Mouse (Mus musculus) gastrocnemius, postnatal 36 days (tissue): ENCODE data around the gene Hsd17b14. TPM values are rescaled to one million over a fixed set of nuclear protein-coding genes. Genes with fewer than 3 reads are reported as not detected.

Experiments
- DNase-seq, 2 experiments: peaks; one replicate each; pipeline ENCODE4 v3.0.0; 2022
- intact Hi-C: fragments of 180-260 bp; cut with DNase I; formaldehyde crosslinking; loops from one replicate; pipeline ENCODE4 v1.15.1; 2025
- total RNA-seq, 2 experiments: library from RNA; stranded (reverse); gene quantifications; 2 replicates each; pipeline ENCODE4 v1.2.3; 2021

The Hsd17b14 gene
- total RNA-seq, 2 experiments from 2014 or later = 1.9 to 2.8 TPM

GRCm38 (mm10) chr7:45561624-45562520 is 7.2 kb downstream of the Hsd17b14 start:
- DNase-seq = no peak
- intact Hi-C loops = loop anchor here (2.0 to 5.0 kb wide), 2 partner anchors 91 to 110 kb away; no protein-coding TSS in a partner anchor

- no peak for DNase-seq
- intact Hi-C loops = loop anchor here (5.0 kb wide), 1 partner anchor 113 kb away; no protein-coding TSS in a partner anchor
Observed at GRCm38 (mm10) chr7:45564811-45565210, 10.1 kb downstream of the Hsd17b14 start.

DNA sequence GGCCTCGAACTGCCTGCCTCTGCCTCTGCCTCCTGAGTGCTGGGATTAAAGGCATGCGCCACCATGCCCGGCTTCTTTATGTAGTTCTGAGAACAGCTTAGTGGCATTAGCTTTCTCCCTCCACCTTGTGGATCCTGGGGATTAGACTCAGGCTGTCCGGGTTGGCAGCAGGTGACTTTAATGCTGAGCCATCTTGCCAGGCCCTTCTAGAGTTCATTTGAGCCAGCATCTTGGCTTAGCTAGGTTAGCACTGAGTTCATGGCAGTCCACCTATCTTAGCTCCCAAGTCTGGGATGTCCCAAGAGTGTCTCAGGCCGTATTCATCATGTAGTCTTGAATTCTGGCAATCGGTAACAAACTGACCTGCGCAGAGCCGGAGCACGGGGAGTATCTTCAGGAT is 10.8 kb downstream of the Hsd17b14 start:
- no peak for DNase-seq
- intact Hi-C loops = no loop called here

GRCm38 (mm10) chr7:45567112-45567779 is 12.6 kb downstream of the Hsd17b14 start:
- DNase-seq = no peak
- intact Hi-C loops = no loop called here

DNA sequence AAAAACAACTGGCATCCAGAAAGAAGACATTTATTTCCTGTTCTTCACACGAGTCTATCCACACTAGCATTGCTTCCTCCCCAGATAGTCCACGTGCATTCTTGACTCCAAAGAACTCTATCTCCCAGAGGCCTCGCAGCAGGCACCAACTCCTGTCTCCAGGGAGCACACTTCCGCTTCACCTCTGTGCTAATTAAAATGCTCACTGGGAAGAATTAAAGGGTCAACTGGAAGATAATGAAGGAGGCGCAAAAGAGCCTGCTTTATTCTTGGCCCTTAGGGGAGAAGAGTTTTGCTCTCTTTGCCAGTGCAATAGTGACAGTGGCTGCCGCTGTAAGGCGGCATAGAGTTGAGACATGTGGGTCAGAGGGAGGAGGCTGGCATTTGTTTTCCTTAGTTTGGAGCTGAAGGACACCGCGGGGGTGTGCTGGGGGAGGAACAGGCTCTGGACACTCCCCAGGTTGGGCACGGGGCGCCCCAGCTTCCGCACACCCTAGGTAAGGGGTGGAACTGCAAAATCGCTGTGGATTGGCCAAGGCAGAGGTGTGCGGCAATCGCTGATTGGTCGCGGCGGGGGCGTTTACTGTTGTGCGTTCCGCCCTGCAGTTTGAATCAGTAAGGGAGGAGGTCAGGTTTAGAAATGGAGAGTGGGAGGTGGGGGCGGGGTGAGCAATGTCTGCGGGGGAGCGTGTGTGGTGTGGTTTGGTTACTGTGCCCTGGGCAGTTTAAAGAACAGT is 13.3 kb downstream of the Hsd17b14 start:
- DNase-seq = peak; percentile 76 to 87
- intact Hi-C loops = no loop called here

DNA sequence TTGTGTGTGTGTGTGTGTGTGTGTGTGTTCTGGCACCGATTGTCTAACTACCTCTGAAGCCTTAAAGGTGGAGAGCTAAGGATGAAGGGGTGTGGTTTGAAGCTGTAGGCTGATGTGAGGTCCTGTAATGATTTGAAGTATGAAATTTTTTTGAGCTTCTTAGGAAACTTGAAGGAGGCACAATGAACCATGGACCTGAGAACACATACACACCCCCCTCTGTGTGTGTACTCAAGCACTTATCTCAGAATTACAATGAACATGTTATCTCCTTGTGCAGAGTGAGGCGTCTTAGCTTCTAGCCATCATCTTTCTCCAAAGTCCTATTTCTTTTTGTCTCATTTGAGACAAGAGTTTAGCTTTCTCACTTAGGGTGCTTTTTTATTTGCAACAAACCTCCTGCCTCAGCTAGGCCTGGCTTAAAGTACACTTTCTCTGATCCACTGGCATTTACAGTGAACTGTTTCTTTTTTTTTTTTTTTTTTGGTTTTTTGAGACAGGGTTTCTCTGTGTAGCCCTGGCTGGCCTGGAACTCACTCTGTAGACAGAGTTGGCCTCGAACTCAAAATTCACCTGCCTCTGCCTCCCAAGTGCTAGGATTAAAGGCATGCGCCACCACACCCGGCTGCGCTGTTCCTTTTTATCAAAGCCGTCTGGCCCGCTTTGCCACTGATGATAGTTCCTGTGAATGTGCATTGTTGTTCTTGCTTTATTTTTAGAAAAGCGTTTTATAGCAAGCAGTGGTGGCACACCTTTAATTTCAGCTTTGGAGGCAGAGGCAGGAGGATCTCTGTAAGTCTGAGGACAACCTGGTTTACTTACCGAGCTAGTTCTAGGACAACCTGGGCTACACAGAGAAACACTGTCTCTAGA is 14.1 kb downstream of the Hsd17b14 start:
- intact Hi-C loops = no loop called here
- no peak for DNase-seq

- peak; percentile 59 to 69 for DNase-seq
- intact Hi-C loops = no loop called here
Observed at GRCm38 (mm10) chr7:45570103-45570741, 15.5 kb downstream of the Hsd17b14 start, which contains the start of gene Bcat2. TSS of gene Bcat2 (plus strand) at chr7:45570153.

GRCm38 (mm10) chr7:45571966-45572365 is 17.3 kb downstream of the Hsd17b14 start:
- DNase-seq = no peak
- intact Hi-C loops = no loop called here

GRCm38 (mm10) chr7:45573954-45574353 is 19.3 kb downstream of the Hsd17b14 start:
- intact Hi-C loops = no loop called here
- no peak for DNase-seq

DNA sequence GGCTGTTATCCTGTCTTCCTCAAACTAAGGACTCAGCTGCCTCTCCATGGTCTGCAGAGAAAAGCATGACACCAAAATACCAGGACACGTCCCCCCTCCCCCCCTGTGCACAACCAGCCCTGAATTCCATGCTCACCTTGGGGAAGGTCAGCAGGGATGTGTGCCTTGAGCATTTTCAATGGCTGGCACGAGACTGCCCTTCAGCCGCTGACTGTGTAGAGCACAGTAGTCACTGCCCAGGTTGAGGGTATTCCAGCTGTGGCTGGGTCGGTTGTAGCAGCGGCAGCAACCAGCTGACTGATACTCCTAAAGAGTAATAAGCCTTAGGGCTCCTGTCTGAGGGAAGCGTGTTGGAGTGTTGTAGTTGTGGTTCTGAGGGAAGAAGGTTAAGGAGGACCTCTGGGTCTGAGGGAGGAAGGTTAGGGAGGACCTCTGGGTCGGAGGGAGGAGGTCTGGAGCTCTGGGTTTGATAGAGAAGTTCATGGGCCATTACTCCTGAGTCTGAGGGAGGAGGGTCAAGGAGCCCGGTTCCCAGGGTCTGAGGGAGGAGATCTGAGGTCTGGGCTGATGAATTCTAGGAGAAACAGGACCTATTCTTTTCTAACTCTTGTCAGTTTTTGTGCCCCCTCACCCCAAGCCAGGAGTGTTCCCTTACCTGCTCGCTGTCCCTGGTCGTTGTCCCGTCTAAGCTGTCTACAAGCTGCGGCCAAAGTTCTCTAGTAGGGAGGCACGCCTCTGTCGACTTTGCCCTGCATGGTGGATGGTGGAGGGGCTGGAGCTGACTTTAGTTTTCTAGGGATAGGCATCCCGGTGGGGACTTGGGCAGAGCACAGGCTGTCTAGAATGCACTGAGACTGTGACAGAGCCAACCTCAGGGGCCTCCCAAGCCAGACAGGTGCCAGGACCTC is 20.0 kb downstream of the Hsd17b14 start:
- DNase-seq = no peak
- intact Hi-C loops = no loop called here

- intact Hi-C loops = no loop called here
- DNase-seq = no peak
Observed at GRCm38 (mm10) chr7:45585923-45586322, 31.2 kb downstream of the Hsd17b14 start.

DNA sequence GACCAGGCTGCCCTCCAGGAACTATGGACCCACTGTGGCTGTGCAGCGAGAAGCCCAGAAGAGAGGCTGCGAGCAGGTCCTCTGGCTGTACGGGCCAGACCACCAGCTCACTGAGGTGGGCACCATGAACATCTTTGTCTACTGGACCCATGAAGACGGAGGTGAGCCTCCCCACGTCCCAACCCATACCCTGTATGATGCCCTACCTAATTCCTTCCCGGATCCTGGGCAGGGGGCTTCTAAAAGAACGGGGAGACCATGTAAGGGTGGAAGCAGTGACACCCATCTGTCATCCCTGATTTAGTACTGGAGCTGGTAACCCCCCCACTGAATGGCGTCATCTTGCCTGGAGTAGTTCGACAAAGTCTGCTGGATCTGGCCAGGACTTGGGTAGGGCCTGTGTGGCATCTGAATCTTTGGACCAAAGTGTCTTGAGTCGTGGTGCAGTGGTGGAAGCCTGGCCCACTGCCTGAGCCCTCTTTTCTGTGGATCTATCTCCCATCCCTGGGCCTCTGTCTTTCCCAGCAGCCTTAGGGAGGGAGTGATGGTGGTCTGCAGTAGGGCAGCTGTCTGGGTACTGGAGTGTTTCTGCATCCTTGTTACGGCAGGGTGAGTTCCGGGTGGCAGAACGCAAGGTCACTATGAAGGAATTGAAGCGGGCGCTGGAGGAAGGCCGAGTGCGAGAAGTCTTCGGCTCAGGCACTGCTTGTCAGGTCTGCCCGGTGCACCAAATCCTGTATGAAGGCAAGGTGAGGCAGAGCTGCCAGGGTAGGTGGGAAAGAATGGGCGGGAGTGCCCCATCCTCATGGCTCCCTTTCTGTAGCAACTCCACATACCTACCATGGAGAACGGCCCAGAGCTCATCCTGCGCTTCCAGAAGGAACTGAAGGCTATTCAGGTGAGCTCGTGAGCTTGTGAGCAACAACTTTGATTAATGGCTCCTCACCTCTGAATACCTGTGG is 33.2 kb downstream of the Hsd17b14 start:
- intact Hi-C loops = loop anchor here (2.0 kb wide), 1 partner anchor 31 kb away; no protein-coding TSS in a partner anchor
- DNase-seq = no peak

- intact Hi-C loops = loop anchor here (2.0 kb wide), 1 partner anchor 32 kb away; no protein-coding TSS in a partner anchor
- DNase-seq = peak; percentile 89 to 92
Observed at GRCm38 (mm10) chr7:45589173-45589572, 34.5 kb downstream of the Hsd17b14 start.

GRCm38 (mm10) chr7:45589898-45590297 is 35.2 kb downstream of the Hsd17b14 start:
- intact Hi-C loops = loop anchor here (2.0 kb wide), 1 partner anchor 33 kb away; no protein-coding TSS in a partner anchor

DNA sequence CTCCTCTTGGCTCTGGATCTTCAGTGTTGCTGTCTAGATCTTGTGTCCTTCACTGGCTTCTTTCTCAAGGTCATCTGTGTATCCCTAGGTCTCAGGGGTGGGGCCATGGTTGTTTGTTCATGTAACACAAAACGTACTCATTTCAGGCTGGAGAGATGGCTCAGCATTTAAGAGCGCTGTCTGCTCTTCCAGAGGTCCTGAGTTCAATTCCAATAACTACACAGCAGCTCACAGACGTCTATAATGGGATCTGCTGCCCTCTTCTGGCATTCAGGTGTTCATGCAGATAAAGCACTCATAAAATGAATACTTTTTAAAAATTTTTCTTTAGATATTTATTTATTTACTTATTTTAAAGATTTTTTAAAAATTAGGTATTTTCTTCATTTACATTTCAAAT is 36.2 kb downstream of the Hsd17b14 start:
- intact Hi-C loops = no loop called here
- DNase-seq = no peak

More at GRCm38 (mm10) chr7:45589898-45590297, 35.2 kb downstream of the Hsd17b14 start:
- DNase-seq = no peak

DNA sequence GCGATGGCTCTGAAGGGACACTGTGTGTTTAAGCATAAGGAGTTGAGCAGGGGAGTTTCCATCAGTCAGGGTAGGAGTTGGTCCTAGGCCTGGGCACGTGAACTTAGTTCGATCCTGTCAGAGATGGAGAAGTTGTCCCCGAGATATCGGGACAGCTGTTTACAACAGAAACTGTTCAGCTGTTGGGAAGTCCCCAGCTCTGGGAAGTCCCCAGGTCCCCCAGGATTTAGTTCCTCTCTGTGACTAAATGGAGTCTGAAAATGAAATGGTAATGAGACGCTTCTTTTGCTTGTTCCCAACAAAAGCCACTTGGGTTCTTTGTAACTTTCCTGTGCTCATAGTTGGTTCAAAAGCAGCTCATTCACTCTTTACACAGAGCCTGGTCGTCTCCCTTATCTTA is 37.2 kb downstream of the Hsd17b14 start:
- intact Hi-C loops = no loop called here
- DNase-seq = no peak
